Mouse (Mus musculus) embryo, embryonic 9.5 days (tissue): ENCODE results near the gene Ercc6l2.
"Not testable (repeated sequence)": the region's sequence is repeated elsewhere in the genome, so short reads cannot be mapped to it uniquely, and the experiment has no call there.

Source experiments
- DNase-seq: peaks from one replicate; pipeline ENCODE4 v3.0.0-alpha.2; 2017; ENCODE audit errors: extremely low spot score

The Ercc6l2 gene

DNA sequence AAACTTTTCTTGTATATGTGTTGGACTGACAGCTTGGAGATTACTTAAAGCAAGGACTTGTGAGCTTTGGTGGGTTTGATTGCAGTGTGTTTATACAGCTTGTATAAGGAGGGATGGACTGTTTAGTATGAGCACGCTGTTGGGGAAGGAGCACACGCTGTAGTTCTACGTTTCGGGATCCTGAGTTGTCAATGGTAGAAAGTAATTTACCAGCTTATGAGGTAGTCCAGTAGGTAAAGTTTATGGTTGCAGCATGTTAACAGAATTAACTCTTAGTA, 64.8 kb downstream of the Ercc6l2 start:
- no peak for DNase-seq

DNA sequence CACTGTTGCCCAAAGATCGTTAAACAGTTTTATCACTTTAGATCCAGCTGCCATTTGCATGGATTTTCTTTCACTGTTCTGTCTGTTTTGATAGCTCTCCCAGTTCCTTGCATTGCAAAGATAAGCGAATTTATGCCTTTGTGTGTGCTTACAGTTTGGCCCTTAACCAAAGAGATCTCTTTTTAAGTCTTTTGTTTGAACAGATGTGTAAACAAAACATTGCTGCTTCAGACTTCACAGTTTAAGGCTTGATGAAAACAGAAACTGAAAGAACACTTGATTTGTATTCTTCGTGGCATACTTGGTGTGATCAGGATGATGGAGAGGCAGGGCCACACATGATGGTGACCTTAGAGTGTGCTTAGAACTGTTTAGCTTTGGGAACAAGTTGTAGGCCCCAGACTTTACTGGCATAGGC, 70.5 kb downstream of the Ercc6l2 start:
- DNase-seq: no peak

DNA sequence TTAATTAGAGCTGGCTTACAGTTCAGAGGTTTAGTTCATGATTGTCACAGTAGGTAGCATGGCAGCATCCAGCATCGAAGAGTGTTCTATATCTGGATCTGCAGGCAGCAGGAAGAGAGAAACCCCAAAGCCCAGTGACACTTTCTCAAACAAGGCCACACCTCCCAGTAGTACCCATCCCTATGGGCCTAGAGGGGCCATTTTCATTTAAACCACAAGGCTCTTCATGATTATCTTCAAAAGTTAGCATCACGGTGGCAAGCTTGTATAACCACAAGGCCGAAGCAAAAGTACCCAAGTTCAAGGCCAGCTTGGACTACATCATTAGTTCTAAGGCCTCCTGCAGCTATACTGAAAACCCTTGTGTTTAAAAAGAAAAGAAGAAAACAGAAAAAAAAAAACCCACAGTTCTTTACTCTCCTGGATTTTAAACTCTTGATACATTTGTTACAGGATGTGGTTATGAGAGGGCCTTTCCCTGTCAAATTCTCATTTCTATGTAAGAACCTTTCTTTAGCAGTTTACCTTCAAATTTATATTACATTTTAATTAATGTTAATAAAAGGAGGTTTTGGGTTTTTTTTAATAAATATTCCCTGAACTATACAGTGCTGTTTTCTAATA, 71.5 kb downstream of the Ercc6l2 start:
- no peak for DNase-seq

DNA sequence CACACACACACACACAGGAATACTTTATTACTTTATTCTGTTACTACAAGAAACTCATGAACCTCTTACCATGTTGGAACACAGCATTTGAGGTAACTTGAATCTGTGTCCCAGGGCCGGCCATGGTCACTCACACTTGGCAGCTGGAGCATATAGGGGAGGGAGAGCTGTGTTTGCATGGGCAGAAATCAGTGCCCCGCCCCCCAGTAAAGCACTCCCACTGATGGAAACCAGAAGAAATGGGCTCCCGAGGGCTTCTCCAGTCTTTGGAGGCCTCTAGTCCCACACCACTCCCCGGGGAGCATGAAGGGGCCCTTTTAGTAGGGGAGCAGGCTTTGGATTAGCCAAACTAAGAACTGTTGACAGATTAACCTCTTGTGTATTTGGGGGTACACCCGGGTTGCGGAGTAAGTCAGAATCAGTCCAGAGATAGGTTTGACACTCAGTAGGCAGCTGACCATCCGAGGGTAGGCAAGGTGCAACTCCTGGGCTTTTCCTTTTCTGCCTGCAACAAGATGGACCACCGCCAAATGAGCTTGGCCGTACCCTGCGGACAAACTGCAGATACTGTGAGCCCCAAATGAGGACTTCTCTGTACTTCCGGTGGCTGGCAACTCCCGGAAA, 85.8 kb downstream of the Ercc6l2 start:
- no peak for DNase-seq

DNA sequence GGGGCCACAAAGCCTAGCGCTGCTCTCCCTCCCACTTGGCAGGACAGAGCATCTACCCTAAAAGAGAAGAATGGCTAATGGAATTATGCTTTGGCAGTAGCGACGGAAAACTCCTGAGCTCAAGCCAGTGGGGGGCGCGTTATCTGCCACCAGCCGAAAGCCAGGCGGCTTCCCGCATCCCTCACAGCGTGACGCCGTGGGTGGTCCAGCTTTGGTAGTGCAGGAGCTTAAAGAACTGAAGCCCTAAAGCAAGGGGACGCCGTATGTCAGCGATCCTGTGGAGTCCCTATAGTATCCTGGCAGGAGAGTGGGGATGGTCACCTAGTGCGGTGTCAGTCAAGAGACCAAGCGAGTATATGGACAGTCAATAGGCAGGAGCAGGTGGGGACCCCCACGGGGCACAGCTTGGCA, 86.3 kb downstream of the Ercc6l2 start:
- DNase-seq: peak; percentile 74

DNA sequence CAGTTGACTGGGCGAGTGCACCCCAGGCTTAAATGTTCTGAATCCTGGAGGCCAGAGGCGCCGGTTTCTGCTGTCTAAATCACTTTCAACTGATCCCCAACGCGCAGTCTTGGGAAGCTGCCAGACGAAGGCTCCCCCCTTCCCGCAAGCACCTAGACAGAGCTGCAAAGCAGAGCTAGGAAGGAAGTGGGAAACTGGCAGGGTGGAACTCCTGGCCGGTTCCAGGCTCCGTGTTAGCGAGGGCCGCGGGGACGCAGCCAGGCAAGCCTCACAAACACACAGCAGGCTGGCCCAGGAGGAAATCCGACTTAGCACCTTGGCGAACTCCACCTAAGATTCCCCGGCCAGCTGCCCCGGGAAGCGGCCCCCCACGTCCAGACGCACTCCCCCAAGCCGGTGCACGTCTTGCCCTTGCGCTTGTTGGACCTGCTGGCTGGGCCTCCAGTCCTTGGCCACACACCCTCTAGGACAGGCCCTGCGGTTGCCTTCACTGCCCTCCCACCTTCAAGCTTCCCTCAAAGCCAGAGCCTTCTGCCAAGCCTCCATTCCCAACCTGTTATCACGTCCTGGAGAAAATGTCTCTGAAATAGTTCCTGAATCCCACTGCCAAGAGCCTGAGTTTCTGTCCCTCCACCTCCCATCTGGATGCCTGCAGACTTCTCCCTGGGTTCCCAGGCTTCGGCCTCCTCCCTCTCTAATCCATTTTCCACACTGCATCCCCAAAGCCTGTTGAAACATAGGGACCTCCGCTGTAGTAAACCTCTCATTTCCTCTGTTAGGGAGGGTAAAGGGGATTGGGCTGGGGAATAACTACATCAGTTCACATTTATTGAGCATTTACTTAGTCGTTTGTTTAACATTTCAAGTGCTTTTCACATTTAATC, 86.9 kb downstream of the Ercc6l2 start:
- peak; percentile 40 for DNase-seq

DNA sequence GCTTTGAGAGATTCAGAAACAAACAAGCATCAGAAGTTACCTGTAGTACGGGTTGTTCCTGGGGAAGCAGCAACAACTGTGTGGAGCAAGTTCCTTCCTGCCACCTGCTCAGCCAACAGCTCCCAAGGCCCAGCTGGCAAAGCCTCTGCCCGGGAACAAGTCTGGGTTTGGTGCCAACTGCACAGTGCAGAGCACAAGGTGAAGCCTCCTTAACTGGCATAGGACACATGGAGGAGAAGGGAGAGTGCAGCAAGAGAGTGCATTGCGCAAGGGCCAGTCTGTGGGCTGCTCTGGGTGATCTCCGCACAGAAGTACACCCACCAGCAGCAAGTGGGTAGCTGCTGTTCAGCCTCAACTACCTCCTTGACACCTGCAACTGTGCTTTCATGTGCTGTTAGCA, 91.5 kb downstream of the Ercc6l2 start:
- no peak for DNase-seq

GRCm38 (mm10) chr13:63907437-63907836, 92.4 kb downstream of the Ercc6l2 start:
- no peak for DNase-seq

GRCm38 (mm10) chr13:63910141-63910804, 95.2 kb downstream of the Ercc6l2 start:
- no peak for DNase-seq

DNA sequence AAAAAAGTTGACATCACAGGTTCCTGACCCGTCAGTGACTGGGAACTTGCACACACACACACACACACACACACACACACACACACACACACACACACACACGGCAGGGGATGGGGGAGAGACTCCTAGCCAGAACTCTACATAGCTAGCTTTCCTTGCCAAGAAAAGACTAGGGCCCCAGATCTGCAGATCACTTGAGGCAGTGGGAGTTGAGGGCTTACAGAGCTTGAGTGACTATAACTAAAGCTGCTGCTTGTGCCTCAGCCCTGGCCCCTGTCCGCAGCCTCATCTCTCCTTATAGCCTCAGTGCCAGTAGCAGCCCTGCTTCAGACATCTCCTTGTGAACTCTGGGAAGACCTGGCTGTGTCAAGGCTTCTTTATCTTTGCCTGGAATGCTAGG, 96.6 kb downstream of the Ercc6l2 start:
- DNase-seq: no peak

DNA sequence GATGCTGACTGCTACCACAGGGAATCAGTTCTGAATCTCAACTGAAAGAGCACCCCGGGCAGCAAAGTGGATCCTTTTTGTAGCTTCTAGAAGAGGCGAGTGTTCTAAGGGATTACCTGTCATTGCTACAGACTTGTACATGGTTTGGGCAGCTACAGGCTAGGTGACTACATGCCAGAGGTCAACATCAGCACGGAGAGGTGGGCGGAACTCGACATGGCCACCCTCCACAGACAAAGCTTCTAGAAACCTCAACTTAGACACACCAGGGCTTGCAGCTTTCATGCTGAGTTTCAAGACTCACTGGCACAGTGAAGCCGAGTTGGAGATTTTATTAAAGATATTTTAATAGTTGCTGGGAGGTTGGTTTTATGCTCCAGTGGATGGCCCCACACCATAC, 98.1 kb downstream of the Ercc6l2 start:
- no peak for DNase-seq

DNA sequence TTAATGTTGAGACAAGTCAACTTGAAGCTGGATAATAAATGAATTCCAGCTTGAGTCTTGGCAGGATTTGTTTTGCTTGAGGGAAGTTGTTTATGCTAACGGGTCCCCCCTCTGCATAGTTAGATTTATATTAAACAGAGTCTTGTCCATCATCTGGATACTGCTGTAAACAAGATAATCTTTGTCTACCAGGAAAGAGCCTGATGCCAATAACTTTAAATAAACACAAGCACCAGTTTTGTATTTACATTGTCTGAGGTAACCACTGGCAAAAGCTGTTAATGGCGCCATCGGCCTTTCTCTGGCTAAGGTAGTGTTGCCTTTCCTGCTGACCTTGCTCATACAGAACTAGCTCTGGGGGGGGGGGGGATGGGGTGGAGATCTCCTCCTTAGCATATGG, 100.1 kb downstream of the Ercc6l2 start:
- DNase-seq: no peak

DNA sequence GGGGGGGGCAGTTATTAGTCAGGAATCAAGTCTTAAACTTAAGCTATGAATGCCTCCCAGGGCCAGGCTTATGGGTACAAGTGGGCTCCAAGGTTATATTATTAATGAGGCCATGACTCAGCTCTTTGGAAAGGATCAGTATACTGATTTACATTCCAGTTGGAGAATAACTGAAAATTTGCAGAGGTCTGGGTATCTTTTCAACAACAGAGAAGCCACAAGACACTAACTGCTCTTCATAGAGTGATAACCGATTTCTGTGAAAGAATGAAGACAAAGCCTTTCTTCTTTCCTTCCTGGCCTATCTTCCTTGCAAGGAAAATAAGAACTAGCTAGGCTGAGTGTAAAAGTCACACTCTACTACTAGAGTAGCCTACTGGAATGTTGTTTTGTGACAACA, 100.6 kb downstream of the Ercc6l2 start:
- DNase-seq: no peak

DNA sequence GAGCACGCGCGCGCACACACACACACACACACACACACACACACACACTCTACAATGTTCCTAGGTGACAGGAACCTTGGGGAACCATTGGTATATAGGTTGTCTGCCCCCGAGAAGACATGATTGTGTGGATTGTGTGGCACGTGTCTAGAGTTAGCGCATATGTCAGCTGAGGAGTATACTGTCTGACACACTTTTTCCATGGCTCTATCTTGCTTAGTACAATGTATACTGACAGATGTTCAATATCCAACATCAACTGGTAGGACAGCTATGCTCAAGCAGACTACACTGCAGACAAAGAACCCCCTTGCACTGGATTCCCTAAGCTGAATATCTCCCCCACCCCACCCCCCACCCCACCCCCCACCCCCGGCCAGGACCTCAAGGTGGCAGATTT, 101.5 kb downstream of the Ercc6l2 start:
- no peak for DNase-seq

- no peak for DNase-seq
These were observed 102.2 kb downstream of the Ercc6l2 start for GRCm38 (mm10) chr13:63917198-63917767.

- peak; percentile 48 for DNase-seq
These were observed 103.0 kb downstream of the Ercc6l2 start for GRCm38 (mm10) chr13:63917776-63918621.

- DNase-seq: no peak
These were observed 103.8 kb downstream of the Ercc6l2 start for GRCm38 (mm10) chr13:63918733-63919422.

DNA sequence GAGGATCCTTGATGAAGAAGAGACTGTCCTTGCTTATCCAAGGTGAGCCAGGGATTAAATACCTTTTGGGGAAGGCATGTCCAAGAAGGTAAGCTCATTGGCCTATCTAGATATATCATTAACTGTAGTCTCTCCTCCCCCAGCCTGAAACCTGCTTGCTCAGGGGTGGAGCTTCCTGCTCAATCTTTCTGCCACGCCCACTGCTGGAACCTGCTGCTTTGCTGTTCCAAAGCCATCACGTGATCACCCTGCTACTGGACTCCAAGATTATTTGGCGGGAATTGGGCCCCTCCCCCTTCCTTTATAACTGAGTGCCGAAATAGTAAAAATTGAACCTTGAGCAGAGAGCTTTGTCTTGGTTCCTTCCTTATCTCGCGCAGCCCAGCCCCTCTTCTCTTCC, 109.0 kb downstream of the Ercc6l2 start:
- DNase-seq: not testable (repeated sequence)

DNA sequence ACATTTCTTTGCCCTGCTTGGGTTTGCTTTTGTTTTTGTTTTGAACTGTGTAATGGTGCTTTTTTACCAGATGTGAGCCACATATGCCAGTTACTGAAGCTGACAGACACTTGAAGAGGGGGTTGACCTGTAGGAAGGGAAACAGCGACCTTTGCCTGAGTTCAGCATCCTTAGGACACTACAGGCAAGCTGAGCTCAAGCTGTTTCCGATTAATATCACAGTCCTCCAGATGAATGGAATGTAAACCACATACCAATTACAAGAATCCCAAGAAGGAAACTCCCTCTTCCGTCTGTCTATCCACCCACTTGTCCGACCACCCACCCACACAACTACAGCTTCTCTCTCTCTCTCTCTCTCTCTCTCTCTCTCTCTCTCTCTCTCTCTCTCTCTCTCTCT, 112.3 kb downstream of the Ercc6l2 start:
- DNase-seq: no peak

- DNase-seq: no peak
These were observed 114.3 kb downstream of the Ercc6l2 start for GRCm38 (mm10) chr13:63929351-63929750.
